Mouse (Mus musculus) G1E (cell line): ENCODE measurements at regions not wholly inside any gene's neighbourhood (a gene's known extent, or its start where the extent isn't known, plus 50 kb on each side); places are given as distances from the start of the nearest gene placed in this dataset.

Experiments used
- ATAC-seq: 2 replicates; pipeline ENCODE4 v1.8.0; 2016; ENCODE audit warnings: mild to moderate bottlenecking; ENCODE audit not compliant: insufficient number of reproducible peaks, poor library complexity, low FRiP score, severe bottlenecking; ENCODE audit errors: extremely low read depth
- DNase-seq: peaks from one replicate; pipeline ENCODE4 v3.0.0; 2012; ENCODE audit warnings: low spot score
- H3K27me3 ChIP-seq: 2 replicates; pipeline ENCODE4 v1.6.1; 2012; ENCODE audit warnings: mild to moderate bottlenecking, low read length, inconsistent platforms; ENCODE audit not compliant: insufficient read depth
- H3K36me3 ChIP-seq: replicated peaks from 2 replicates; pipeline ENCODE3; 2012; ENCODE audit warnings: mild to moderate bottlenecking, inconsistent platforms
- H3K4me1 ChIP-seq: 2 replicates; pipeline ENCODE4 v1.6.1; 2012; ENCODE audit warnings: low read depth, low read length, inconsistent platforms, mixed read lengths; ENCODE audit not compliant: insufficient read depth
- H3K4me3 ChIP-seq: 2 replicates; pipeline ENCODE4 v1.5.1; 2012; ENCODE audit warnings: low read depth, mild to moderate bottlenecking, inconsistent platforms, low read length, moderate library complexity, mixed read lengths
- H3K9me3 ChIP-seq: replicated peaks from 2 replicates; pipeline ENCODE4 v1.6.1; 2012; ENCODE audit warnings: inconsistent platforms
- CTCF ChIP-seq: IDR thresholded peaks from 2 replicates; pipeline ENCODE4 v1.5.1; 2012; ENCODE audit warnings: low read depth, low read length, inconsistent platforms, mixed read lengths
- GATA1 ChIP-seq: IDR thresholded peaks from 2 replicates; pipeline ENCODE4 v1.6.1; 2012; ENCODE audit warnings: borderline replicate concordance, low read length, inconsistent platforms, mixed read lengths
- GATA2 ChIP-seq: IDR thresholded peaks from 2 replicates; pipeline ENCODE4 v1.6.1; 2012; ENCODE audit warnings: low read depth, low read length, inconsistent platforms, borderline replicate concordance
- POLR2AphosphoS5 ChIP-seq: IDR thresholded peaks from 2 replicates; pipeline ENCODE4 v1.6.1; 2012; ENCODE audit warnings: low read depth, low read length, inconsistent platforms; ENCODE audit not compliant: insufficient replicate concordance
- TAL1 ChIP-seq: conservative IDR thresholded peaks from 2 replicates; pipeline ENCODE4 v1.6.1; 2012; ENCODE audit warnings: low read depth, low read length, inconsistent platforms, mixed read lengths

DNA sequence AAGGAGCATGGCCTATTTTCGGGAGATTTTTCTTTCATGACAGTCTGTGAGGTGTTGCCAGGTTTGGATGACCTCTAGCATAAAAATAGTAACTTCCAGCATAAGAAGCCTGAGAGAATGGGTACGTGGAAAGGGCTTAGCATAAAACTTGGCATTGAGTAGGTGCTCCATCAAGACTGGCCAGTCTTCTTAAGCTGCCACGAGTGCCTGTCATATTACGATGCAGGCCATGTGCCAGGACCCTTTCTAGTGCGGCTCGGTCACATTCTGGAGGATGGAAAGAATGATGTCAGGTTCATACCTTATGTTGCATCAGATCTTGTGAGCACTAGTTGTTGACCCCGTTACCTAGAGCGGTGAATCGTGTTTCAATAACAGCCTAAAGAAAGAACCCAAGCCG, 311.0 kb downstream of the Ttll7 start:
- DNase-seq = no peak
- peaks cover 29% of the 10 kb centered on the region for H3K9me3 ChIP-seq
- H3K4me3 ChIP-seq = no peak overlapping the region
- no peak for ATAC-seq
- H3K36me3 ChIP-seq = no peaks in the 10 kb centered on the region
- H3K4me1 ChIP-seq = no peaks in the 10 kb centered on the region
- no peaks in the 10 kb centered on the region for H3K27me3 ChIP-seq
- no peak for TF ChIP-seq POLR2AphosphoS5
- TF ChIP-seq TAL1 = no peak
- no peak for TF ChIP-seq CTCF
- TF ChIP-seq GATA1 = no peak
- no peak for TF ChIP-seq GATA2

DNA sequence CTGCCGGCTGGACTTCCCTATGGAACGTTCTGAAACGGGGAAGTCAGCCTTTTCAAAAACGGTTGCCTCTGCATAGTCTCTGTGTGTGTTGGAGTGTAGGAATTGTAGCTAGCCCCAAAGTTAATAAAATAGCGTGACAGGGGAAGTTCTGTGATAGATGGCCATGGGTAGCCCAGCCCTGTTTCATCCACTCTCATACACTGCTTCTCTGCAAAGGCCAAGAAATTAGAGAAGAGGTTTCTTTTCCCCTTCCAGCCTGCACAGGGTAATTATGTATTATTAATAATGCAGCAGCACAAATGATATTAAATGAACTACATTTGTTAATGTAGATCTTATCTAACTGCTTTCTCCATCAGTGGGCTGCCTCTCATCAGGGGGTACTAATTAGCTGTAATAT, 311.4 kb downstream of the Ttll7 start:
- no peak for TF ChIP-seq GATA1
- DNase-seq (no peak), ATAC-seq (no peak)
- Histone ChIP-seq H3K4me3 (no peak overlapping the region), H3K4me1 (no peaks in the 10 kb centered on the region), H3K9me3 (peaks cover 25% of the 10 kb centered on the region), H3K36me3 (no peaks in the 10 kb centered on the region), H3K27me3 (no peaks in the 10 kb centered on the region)

DNA sequence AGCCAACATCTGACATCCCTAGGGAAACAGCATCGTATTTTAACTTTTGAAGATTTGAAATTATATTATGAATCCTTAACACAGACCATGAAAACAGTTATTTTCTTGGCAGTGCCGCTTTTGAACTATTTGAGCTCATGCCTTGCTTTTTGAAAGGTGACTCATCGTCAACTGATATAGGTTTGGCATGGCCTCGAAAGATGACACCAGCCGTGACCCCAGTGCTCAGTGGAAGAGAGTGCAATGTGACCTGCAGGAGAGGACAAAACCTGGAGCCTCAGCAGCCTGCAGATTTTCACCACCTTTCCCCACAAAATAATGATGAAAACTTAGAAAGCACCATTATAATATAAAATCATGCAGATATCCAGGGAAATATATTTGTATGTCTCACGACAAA, 312.8 kb downstream of the Ttll7 start:
- no peak for ATAC-seq
- no peak for DNase-seq
- Histone ChIP-seq H3K4me3 (no peak overlapping the region), H3K9me3 (peaks cover 23% of the 10 kb centered on the region), H3K4me1 (no peaks in the 10 kb centered on the region), H3K27me3 (no peaks in the 10 kb centered on the region), H3K36me3 (no peaks in the 10 kb centered on the region)
- TF ChIP-seq CTCF = no peak
- no peak for TF ChIP-seq TAL1

DNA sequence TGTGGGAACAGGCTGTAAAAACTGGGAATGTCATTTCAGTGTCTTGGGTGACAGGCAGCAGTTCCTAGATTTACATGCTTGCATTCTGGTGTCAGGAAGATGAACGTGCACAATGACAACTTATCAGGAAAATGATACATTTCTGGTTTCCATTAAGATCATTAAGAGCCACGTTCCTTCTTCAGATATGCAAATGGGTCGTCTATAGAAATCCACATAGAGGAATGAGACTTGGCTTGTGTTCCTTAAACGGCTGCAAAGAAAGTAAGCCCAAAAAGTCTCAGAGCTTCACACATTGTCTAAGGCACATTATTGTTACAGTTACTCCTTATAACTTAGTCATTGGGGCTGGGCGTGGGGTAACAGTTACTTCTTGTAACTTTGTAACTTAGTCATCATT, 314.4 kb downstream of the Ttll7 start:
- Histone ChIP-seq H3K4me3 (no peak overlapping the region), H3K4me1 (no peaks in the 10 kb centered on the region), H3K9me3 (peaks cover 29% of the 10 kb centered on the region), H3K36me3 (no peaks in the 10 kb centered on the region), H3K27me3 (no peaks in the 10 kb centered on the region)
- no peak for DNase-seq
- TF ChIP-seq TAL1 = no peak
- TF ChIP-seq GATA1 = no peak
- no peak for TF ChIP-seq CTCF
- TF ChIP-seq GATA2 = no peak
- TF ChIP-seq POLR2AphosphoS5 = no peak
- ATAC-seq = no peak

DNA sequence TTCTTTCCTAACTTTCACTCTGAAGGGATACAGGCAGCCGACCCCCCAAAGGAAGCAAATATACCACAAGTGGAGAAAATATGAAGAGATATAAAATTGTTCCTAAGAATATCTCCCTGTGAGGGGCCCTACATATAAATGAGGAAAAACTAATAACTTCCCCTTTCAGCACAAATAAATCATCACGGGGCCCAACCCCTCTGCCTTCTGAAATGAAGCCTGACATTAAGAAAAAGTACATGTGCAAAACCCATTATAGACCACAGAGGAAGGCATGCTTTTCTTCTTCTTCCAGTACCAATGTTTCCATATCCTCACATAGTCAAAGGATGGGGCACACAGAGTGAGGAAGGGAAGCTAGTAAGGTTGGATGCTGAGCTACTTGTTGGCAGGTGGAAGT, 317.0 kb downstream of the Ttll7 start:
- no peaks in the 10 kb centered on the region for H3K4me1 ChIP-seq
- ATAC-seq (no peak), DNase-seq (no peak)
- H3K9me3 ChIP-seq = peaks cover 23% of the 10 kb centered on the region
- no peak overlapping the region for H3K4me3 ChIP-seq
- TF ChIP-seq GATA2 (no peak), CTCF (no peak), POLR2AphosphoS5 (no peak), TAL1 (no peak), GATA1 (no peak)
- H3K36me3 ChIP-seq = no peaks in the 10 kb centered on the region
- no peaks in the 10 kb centered on the region for H3K27me3 ChIP-seq

DNA sequence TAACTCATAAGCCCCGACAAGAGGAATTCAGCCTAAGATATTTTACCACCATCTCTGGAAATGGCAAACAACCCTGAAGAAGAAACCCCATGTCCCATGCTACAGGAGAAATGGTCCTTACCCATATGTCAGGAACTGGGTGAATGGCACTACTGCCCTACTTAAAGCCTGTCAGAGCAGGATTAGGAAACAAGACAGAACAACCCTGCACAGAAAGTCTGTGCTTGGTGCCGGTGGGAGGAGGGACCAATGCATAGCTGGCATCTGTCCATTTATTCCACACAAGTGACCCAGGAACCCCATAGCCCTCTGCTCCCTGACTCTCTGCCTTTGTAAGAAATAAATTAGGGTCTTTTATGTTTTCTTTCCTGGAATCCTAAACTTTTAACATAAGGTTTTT, 317.9 kb downstream of the Ttll7 start:
- no peak for ATAC-seq
- no peaks in the 10 kb centered on the region for H3K27me3 ChIP-seq
- H3K36me3 ChIP-seq = no peaks in the 10 kb centered on the region
- no peak overlapping the region for H3K4me3 ChIP-seq
- H3K4me1 ChIP-seq = no peaks in the 10 kb centered on the region
- peaks cover 25% of the 10 kb centered on the region for H3K9me3 ChIP-seq
- no peak for DNase-seq
- TF ChIP-seq TAL1 = no peak
- TF ChIP-seq POLR2AphosphoS5 = no peak
- no peak for TF ChIP-seq CTCF
- no peak for TF ChIP-seq GATA2

DNA sequence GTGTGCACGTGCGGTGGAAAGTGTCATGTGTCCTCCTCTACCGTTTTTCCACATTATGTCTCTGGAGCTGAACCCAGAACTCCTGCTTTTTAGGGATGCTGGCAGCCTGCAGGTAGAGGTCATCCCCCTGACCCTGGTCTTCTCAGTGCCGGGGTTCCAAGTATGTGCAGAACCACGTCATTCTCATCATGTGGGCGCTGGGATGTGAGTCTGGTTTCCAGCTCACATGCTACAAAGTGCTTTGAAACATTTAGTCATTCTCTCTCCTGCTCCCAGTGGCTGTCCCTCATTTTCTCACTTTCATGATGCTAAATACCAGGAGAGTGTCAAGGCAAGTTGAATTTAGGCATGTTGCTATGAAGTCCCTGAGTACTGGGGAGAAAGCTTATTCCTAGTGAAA, 326.6 kb downstream of the Ttll7 start:
- ATAC-seq (no peak), DNase-seq (no peak)
- Histone ChIP-seq H3K4me3 (no peak overlapping the region), H3K4me1 (no peaks in the 10 kb centered on the region), H3K27me3 (no peaks in the 10 kb centered on the region), H3K36me3 (no peaks in the 10 kb centered on the region), H3K9me3 (peaks cover 59% of the 10 kb centered on the region)
- TF ChIP-seq TAL1 (no peak), GATA2 (no peak), POLR2AphosphoS5 (no peak), GATA1 (no peak), CTCF (no peak)
